Mouse (Mus musculus) frontal cortex, postnatal 14 days (tissue): Measurements from ENCODE around the gene M6pr.
"Not testable (repeated sequence)": the region's sequence is repeated elsewhere in the genome, so short reads cannot be mapped to it uniquely, and the experiment has no call there.

Experiments
- DNase-seq, 2 experiments: peaks; one replicate each; pipeline ENCODE4 v3.0.0; 2022; ENCODE audit warnings: low spot score in 2 of 2

M6pr gene

DNA sequence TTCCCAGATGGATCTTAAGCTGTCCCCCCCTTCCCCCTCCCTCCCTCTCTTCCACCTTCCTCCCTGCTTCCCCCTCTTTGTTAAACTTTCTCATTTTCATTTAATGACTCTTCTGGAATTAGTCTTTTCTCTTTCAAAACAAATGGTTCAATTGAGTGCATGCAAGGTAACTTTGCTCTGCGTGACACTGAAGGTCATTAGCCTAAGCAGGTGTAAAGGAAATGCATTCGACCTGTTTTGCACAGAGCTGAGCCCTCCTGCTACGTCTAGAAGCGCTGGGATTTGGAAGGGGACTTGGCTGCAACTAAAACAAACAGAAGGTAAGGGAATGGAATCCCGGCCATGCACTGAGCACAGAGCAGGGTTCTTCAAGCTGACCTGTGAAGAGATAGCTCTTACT, 33.6 kb downstream of the M6pr start:
- no peak for DNase-seq

- DNase-seq, result no peak
Observed at GRCm38 (mm10) chr6:122343719-122344118, 35.2 kb downstream of the M6pr start.

GRCm38 (mm10) chr6:122344386-122345116, 36.0 kb downstream of the M6pr start:
- DNase-seq, result no peak

- no peak for DNase-seq
Observed at GRCm38 (mm10) chr6:122345731-122346130, 37.2 kb downstream of the M6pr start.

- DNase-seq, result no peak
Observed at GRCm38 (mm10) chr6:122346399-122346798, 37.9 kb downstream of the M6pr start.

DNA sequence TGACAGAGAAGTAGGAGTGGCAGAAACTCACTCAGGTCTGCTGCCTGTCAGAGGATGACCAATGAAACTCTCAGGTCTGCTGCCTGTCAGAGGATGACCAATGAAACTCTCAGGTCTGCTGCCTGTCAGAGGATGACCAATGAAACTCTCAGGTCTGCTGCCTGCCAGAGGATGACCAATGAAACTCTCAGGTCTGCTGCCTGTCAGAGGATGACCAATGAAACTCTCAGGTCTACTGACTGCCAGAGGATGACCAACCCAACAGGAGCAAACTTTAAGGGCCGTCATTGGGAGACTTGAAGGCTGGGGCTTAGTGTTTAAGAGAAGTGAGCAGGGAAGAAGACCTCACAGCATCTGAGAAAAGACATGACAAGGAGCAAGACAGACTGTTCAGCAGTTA, 38.8 kb downstream of the M6pr start:
- not testable (repeated sequence) for DNase-seq

- no peak for DNase-seq
Observed at GRCm38 (mm10) chr6:122355909-122356308, 47.4 kb downstream of the M6pr start.

DNA sequence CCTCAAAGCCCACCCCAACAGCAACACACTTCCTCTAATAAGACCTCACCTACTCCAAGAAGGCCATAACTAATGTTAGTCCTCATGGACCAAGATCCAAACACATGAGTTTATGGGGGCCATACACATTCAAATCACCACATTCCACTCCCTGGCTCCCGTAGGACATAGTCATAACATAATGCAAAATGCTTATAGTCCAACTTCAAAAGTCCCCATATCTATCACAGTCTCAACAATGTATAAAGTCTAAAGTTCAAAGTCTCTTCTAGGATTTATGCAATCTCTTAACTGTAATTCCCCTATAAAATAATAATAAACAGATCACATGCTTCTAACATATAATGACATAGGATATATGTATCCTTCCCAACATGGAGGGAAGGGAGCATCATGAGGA, 48.6 kb downstream of the M6pr start:
- DNase-seq, result no peak

GRCm38 (mm10) chr6:122365706-122366105, 57.2 kb downstream of the M6pr start:
- DNase-seq, result no peak

DNA sequence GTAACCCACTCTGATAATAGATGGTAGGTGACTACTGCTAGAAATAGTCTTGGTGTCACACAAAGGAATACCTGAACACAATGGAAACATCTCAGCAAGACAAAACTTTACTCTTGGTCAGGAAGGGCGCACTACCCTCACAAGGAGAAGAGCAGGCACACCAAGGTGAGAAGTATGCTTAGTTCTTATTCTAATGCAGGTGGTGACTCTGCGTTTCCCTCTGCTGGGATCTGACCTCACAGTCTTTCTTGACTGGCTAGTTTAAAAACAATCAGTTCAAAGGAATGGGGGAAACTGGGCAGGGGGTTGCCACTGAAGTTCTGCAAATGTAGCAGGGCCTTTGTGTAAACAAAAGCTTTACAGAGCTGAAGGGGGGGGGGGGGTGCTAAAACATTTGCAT, 57.8 kb downstream of the M6pr start:
- no peak for DNase-seq

GRCm38 (mm10) chr6:122366976-122367375, 58.5 kb downstream of the M6pr start:
- DNase-seq, result no peak
